Mouse (Mus musculus) embryo, embryonic 11 days (tissue): ENCODE results near the gene Hpca.

ENCODE experiments used
- DNase-seq: peaks from one replicate; pipeline ENCODE4 v3.0.0-alpha.2; 2015

Gene Hpca

GRCm38 (mm10) chr4:129121569-129122086 is at the start of gene Hpca:
Gene Hpca, minus strand, starts transcription at chr4:129122036.
- DNase-seq = no peak

- no peak for DNase-seq
Observed at GRCm38 (mm10) chr4:129161581-129162255, 39.9 kb upstream of the Hpca start.

- DNase-seq = no peak
Observed at GRCm38 (mm10) chr4:129161076-129161475, 39.2 kb upstream of the Hpca start.

GRCm38 (mm10) chr4:129158549-129158948 is 36.7 kb upstream of the Hpca start:
- no peak for DNase-seq

- no peak for DNase-seq
Observed at GRCm38 (mm10) chr4:129157541-129157940, 35.7 kb upstream of the Hpca start.

- no peak for DNase-seq
Observed at GRCm38 (mm10) chr4:129151276-129151811, 29.5 kb upstream of the Hpca start.

GRCm38 (mm10) chr4:129149321-129149720 is 27.5 kb upstream of the Hpca start:
- DNase-seq = no peak

GRCm38 (mm10) chr4:129147552-129148103 is 25.8 kb upstream of the Hpca start:
- DNase-seq = no peak

GRCm38 (mm10) chr4:129146392-129146791 is 24.6 kb upstream of the Hpca start:
- no peak for DNase-seq

GRCm38 (mm10) chr4:129145943-129146342 is 24.1 kb upstream of the Hpca start:
- DNase-seq = no peak

- DNase-seq = no peak
Observed at GRCm38 (mm10) chr4:129145411-129145810, 23.6 kb upstream of the Hpca start.

GRCm38 (mm10) chr4:129144401-129145367 is 22.8 kb upstream of the Hpca start:
- no peak for DNase-seq

- DNase-seq = no peak
Observed at GRCm38 (mm10) chr4:129143509-129143908, 21.7 kb upstream of the Hpca start.

- DNase-seq = no peak
Observed at GRCm38 (mm10) chr4:129142439-129143045, 20.7 kb upstream of the Hpca start.

- no peak for DNase-seq
Observed at GRCm38 (mm10) chr4:129141560-129142438, 20.0 kb upstream of the Hpca start.

GRCm38 (mm10) chr4:129140808-129141207 is 19.0 kb upstream of the Hpca start:
- DNase-seq = no peak

- DNase-seq = no peak
Observed at GRCm38 (mm10) chr4:129139642-129140041, 17.8 kb upstream of the Hpca start.

- no peak for DNase-seq
Observed at GRCm38 (mm10) chr4:129137392-129138321, 15.8 kb upstream of the Hpca start.

- DNase-seq = peak; percentile 56
Observed at GRCm38 (mm10) chr4:129136579-129137391, 14.9 kb upstream of the Hpca start, which contains the start of gene Fndc5. Gene Fndc5, plus strand, starts transcription at chr4:129136999.
